Mouse (Mus musculus): ENCODE results near the gene Frat2.

DNA sequence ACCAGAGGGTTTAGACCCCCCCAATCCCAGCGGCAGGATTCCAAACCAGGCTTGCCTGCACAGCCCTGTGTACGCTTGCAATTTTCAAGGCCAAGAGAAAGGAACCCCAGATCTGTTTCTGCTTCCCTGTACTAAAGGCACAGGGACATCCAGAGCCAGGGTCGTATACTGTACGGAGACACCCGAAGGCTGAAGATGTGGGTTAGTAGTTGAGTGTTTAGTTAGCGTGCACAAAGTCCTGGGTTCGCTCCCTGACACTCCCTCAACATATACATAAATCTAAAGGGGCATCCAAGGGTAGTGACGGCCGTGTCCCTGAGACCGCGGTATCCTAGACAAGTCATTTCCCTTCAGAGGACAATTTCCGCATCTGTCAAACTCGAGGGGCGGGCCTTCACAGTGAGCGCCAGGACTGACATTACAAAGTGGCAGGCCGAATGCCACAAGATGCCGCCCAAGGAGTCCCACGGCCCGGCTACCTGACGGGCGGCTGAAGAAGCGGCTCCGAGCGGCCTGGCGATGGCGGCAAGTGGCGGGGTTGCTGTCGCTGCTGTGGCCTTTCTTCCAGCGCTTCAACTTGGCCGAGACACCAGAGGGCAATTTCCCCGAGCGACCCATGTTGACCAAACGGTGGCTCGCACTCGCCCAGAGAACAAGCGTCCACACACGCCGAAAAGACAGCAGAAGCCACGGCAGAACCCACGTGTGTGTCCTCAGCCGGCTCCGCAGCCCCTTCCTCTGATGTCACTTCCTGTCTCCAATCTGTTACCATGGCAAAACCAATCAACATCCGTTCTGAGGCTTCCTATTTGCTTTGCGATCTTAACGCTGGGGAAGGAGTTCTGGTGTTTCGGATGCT, 47.8 kb upstream of the Frat2 start, which contains the start of gene Rrp12:
- TF ChIP-seq CTCF (IDR thresholded peaks at IDR 0.05; ENCODE audit: low read depth) (no peak), EP300 (IDR thresholded peaks at IDR 0.05; ENCODE audit: low read depth) (no peak)
